Mouse (Mus musculus) stomach, postnatal 0 days (tissue): ENCODE results near the gene Zfp526. TPM values are rescaled to one million over a fixed set of nuclear protein-coding genes. Genes with fewer than 3 reads are reported as not detected.

ENCODE experiments used
- ATAC-seq: fragments of 200-750 bp; cut with Nextera tagmentation; 2 replicates; pipeline ENCODE4 v1.8.0; 2017; ENCODE audit not compliant: low FRiP score, low TSS enrichment
- DNase-seq: peaks from one replicate; pipeline ENCODE4 v3.0.0-alpha.2; 2016; ENCODE audit warnings: low spot score
- H3K27ac ChIP-seq: fragments of 300-500 bp; sonication (generic); replicated peaks from 2 replicates; pipeline ENCODE4 v1.5.1; 2014; ENCODE audit warnings: mild to moderate bottlenecking, control low read depth
- H3K27me3 ChIP-seq: fragments of 300-500 bp; sonication (generic); 2 replicates; pipeline ENCODE4 v1.6.1; 2014; ENCODE audit warnings: low read length; ENCODE audit not compliant: control insufficient read depth, insufficient read depth
- H3K36me3 ChIP-seq: fragments of 300-500 bp; sonication (generic); 2 replicates; pipeline ENCODE4 v1.6.1; 2014; ENCODE audit warnings: low read length, mixed read lengths; ENCODE audit not compliant: control insufficient read depth, insufficient read depth
- H3K4me1 ChIP-seq: fragments of 300-500 bp; sonication (generic); replicated peaks from 2 replicates; pipeline ENCODE4 v1.6.1; 2014; ENCODE audit warnings: antibody characterized with exemption; ENCODE audit not compliant: control insufficient read depth, insufficient read depth
- H3K4me2 ChIP-seq: fragments of 300-500 bp; sonication (generic); replicated peaks from 2 replicates; pipeline ENCODE4 v1.6.1; 2014; ENCODE audit warnings: low read depth, mild to moderate bottlenecking, control low read depth, moderate library complexity
- H3K4me3 ChIP-seq: fragments of 300-500 bp; sonication (generic); 2 replicates; pipeline ENCODE4 v1.5.1; 2014; ENCODE audit warnings: low read depth, low read length, control low read depth
- H3K9ac ChIP-seq: fragments of 300-500 bp; sonication (generic); 2 replicates; pipeline ENCODE4 v1.6.1; 2014; ENCODE audit warnings: mild to moderate bottlenecking, low read length, control low read depth, mixed read lengths
- H3K9me3 ChIP-seq: fragments of 300-500 bp; sonication (generic); 2 replicates; pipeline ENCODE4 v1.6.1; 2016; ENCODE audit warnings: low read length; ENCODE audit not compliant: control insufficient read depth
- CTCF ChIP-seq: IDR thresholded peaks from 2 replicates; pipeline ENCODE4 v1.5.1; 2016; ENCODE audit warnings: antibody characterized with exemption, low read depth, mild to moderate bottlenecking, moderate library complexity
- EP300 ChIP-seq: optimal IDR thresholded peaks from 2 replicates; pipeline ENCODE3; 2016; ENCODE audit warnings: antibody characterized with exemption
- WGBS: fragments of 180-500 bp; shearing (Covaris S2); extraction: QIAGEN DNeasy Blood & Tissue Kit; methylation state at CpG from one replicate; pipeline ENCODE4 v1.1.7; 2014; 5-methylcytosine and 5-hydroxymethylcytosine counted together
- polyA plus RNA-seq: library from polyadenylated mRNA; unstranded; fragments of >200 nt; fragmentation: Nextera tagmentation; extraction: Ambion mirVana; gene quantifications from 2 replicates; pipeline ENCODE4 v1.2.1, GENCODE M21; 2015

The Zfp526 gene
- polyA plus RNA-seq, 1 experiment from 2014 or later, result 1.1 TPM

GRCm38 (mm10) chr7:25247498-25247897 is 26.3 kb downstream of the Zfp526 start:
- H3K27me3 ChIP-seq, result no peaks in the 10 kb centered on the region
- no peak for ATAC-seq
- H3K4me3 ChIP-seq, result peak overlapping the region; percentile 92
- peak overlapping the region; percentile 98 for H3K27ac ChIP-seq
- H3K4me2 ChIP-seq, result peak overlapping the region; percentile 82
- H3K9ac ChIP-seq, result peak overlapping the region; percentile 90
- no peaks in the 10 kb centered on the region for H3K9me3 ChIP-seq
- 22% methylated on average over 3 of the region's 3 CpGs for WGBS
- peaks cover 2% of the 10 kb centered on the region; the same call in 1 of the 2 replicates for H3K4me1 ChIP-seq
- no peak for DNase-seq
- TF ChIP-seq CTCF, result no peak
- no peak for TF ChIP-seq EP300
- peaks cover 12% of the 10 kb centered on the region for H3K36me3 ChIP-seq

GRCm38 (mm10) chr7:25248018-25248647 is 26.9 kb downstream of the Zfp526 start:
- Histone ChIP-seq H3K27me3 (no peaks in the 10 kb centered on the region), H3K9ac (peak overlapping the region; percentile 90), H3K4me2 (peak overlapping the region; percentile 82), H3K4me3 (peak overlapping the region; percentile 92), H3K4me1 (peaks cover 2% of the 10 kb centered on the region; the same call in 1 of the 2 replicates), H3K36me3 (peaks cover 12% of the 10 kb centered on the region), H3K27ac (peak overlapping the region; percentile 98), H3K9me3 (no peaks in the 10 kb centered on the region)
- ATAC-seq (no peak), DNase-seq (peak; percentile 69)
- 2% methylated on average over 18 of the region's 18 CpGs for WGBS
- no peak for TF ChIP-seq EP300
- no peak for TF ChIP-seq CTCF

GRCm38 (mm10) chr7:25248846-25249313 is 27.7 kb downstream of the Zfp526 start:
- H3K27me3 ChIP-seq, result no peaks in the 10 kb centered on the region
- no peaks in the 10 kb centered on the region for H3K9me3 ChIP-seq
- ATAC-seq, result peak; percentile 7; the same call in 1 of the 2 replicates
- peaks cover 2% of the 10 kb centered on the region; the same call in 1 of the 2 replicates for H3K4me1 ChIP-seq
- peaks cover 12% of the 10 kb centered on the region for H3K36me3 ChIP-seq
- DNase-seq, result no peak
- H3K4me3 ChIP-seq, result peak overlapping the region; percentile 92
- no peak for TF ChIP-seq EP300
- WGBS, result under 1% methylated on average over 25 of the region's 25 CpGs
- H3K9ac ChIP-seq, result peak overlapping the region; percentile 90
- H3K27ac ChIP-seq, result peak overlapping the region; percentile 98
- H3K4me2 ChIP-seq, result peak overlapping the region; percentile 82

GRCm38 (mm10) chr7:25249314-25250140 is 28.3 kb downstream of the Zfp526 start:
- peak; percentile 86 for DNase-seq
- Histone ChIP-seq H3K36me3 (peaks cover 8% of the 10 kb centered on the region), H3K27ac (peak overlapping the region; percentile 98), H3K9ac (peak overlapping the region; percentile 90), H3K4me2 (peak overlapping the region; percentile 82), H3K9me3 (no peaks in the 10 kb centered on the region), H3K4me3 (peak overlapping the region; percentile 92), H3K27me3 (no peaks in the 10 kb centered on the region), H3K4me1 (peaks cover 2% of the 10 kb centered on the region; the same call in 1 of the 2 replicates)
- ATAC-seq, result peak; percentile 39
- under 1% methylated on average over 50 of the region's 73 CpGs for WGBS
- TF ChIP-seq CTCF, result no peak; the same call in 1 of the 2 replicates
- no peak for TF ChIP-seq EP300

GRCm38 (mm10) chr7:25250141-25250972 is 29.1 kb downstream of the Zfp526 start, which contains the start of gene Erf:
TSS of gene Erf (minus strand) at chr7:25250761.
- peak within 1 kb of the TSS; percentile 90 for H3K9ac ChIP-seq
- peaks cover 2% of the 10 kb centered on the region; the same call in 1 of the 2 replicates for H3K36me3 ChIP-seq
- peaks cover 2% of the 10 kb centered on the region; the same call in 1 of the 2 replicates for H3K4me1 ChIP-seq
- DNase-seq (peak; percentile 98), ATAC-seq (peak; percentile 88)
- peak within 1 kb of the TSS; percentile 98 for H3K27ac ChIP-seq
- H3K9me3 ChIP-seq, result no peaks in the 10 kb centered on the region
- H3K4me2 ChIP-seq, result peak within 1 kb of the TSS; percentile 82
- H3K4me3 ChIP-seq, result peak within 1 kb of the TSS; percentile 92
- H3K27me3 ChIP-seq, result no peaks in the 10 kb centered on the region
- WGBS, result under 1% methylated on average over 64 of the region's 81 CpGs
- TF ChIP-seq CTCF, result no peak
- TF ChIP-seq EP300, result no peak
